Mouse (Mus musculus) T-helper 2 cell (primary cell): ENCODE data around the gene Dnmt1.

Experiments
- in situ Hi-C: fragments of 300-600 bp; cut with MboI, MseI; formaldehyde crosslinking; loops from one replicate; pipeline ENCODE4 v1.15.1; 2025; ENCODE audit warnings: high pct_unique_total_duplicates

Dnmt1 gene

GRCm38 (mm10) chr9:20886563-20886962, 73.1 kb downstream of the Dnmt1 start:
- in situ Hi-C loops: no loop called here

- in situ Hi-C loops: loop anchor here (10.0 kb wide), 1 partner anchor 64 kb away; the partner anchor contains the start of genes Col5a3 and Rdh8
Observed at GRCm38 (mm10) chr9:20879097-20879792, 80.4 kb downstream of the Dnmt1 start, which contains the start of gene Angptl6. Gene Angptl6, minus strand, starts transcription at chr9:20879727.

GRCm38 (mm10) chr9:20878710-20879065, 81.0 kb downstream of the Dnmt1 start:
- in situ Hi-C loops: loop anchor here (10.0 kb wide), 1 partner anchor 64 kb away; the partner anchor contains the start of genes Col5a3 and Rdh8

- in situ Hi-C loops: loop anchor here (10.0 kb wide), 1 partner anchor 63 kb away; the partner anchor contains the start of genes Col5a3 and Rdh8
Observed at GRCm38 (mm10) chr9:20878041-20878709, 81.5 kb downstream of the Dnmt1 start.

- in situ Hi-C loops: loop anchor here (10.0 kb wide), 1 partner anchor 63 kb away; the partner anchor contains the start of genes Col5a3 and Rdh8
Observed at GRCm38 (mm10) chr9:20877118-20878040, 82.3 kb downstream of the Dnmt1 start.

GRCm38 (mm10) chr9:20876318-20877117, 83.2 kb downstream of the Dnmt1 start:
- in situ Hi-C loops: loop anchor here (10.0 kb wide), 1 partner anchor 62 kb away; the partner anchor contains the start of genes Col5a3 and Rdh8

GRCm38 (mm10) chr9:20875021-20875790, 84.5 kb downstream of the Dnmt1 start:
- in situ Hi-C loops: loop anchor here (10.0 kb wide), 1 partner anchor 60 kb away; the partner anchor contains the start of genes Col5a3 and Rdh8

- in situ Hi-C loops: loop anchor here (10.0 kb wide), 1 partner anchor 59 kb away; the partner anchor contains the start of genes Col5a3 and Rdh8
Observed at GRCm38 (mm10) chr9:20873521-20873920, 86.2 kb downstream of the Dnmt1 start.

GRCm38 (mm10) chr9:20872991-20873390, 86.7 kb downstream of the Dnmt1 start:
- in situ Hi-C loops: loop anchor here (10.0 kb wide), 1 partner anchor 58 kb away; the partner anchor contains the start of genes Col5a3 and Rdh8

- in situ Hi-C loops: loop anchor here (10.0 kb wide), 1 partner anchor 56 kb away; the partner anchor contains the start of genes Col5a3 and Rdh8
Observed at GRCm38 (mm10) chr9:20870211-20871173, 89.2 kb downstream of the Dnmt1 start.

GRCm38 (mm10) chr9:20869246-20869645, 90.4 kb downstream of the Dnmt1 start:
- in situ Hi-C loops: no loop called here

GRCm38 (mm10) chr9:20868448-20869001, 91.2 kb downstream of the Dnmt1 start, which contains the start of gene A230050P20Rik:
Gene A230050P20Rik, plus strand, starts transcription at chr9:20868642.
- in situ Hi-C loops: no loop called here

- in situ Hi-C loops: no loop called here
Observed at GRCm38 (mm10) chr9:20866879-20867278, 92.8 kb downstream of the Dnmt1 start.

- in situ Hi-C loops: no loop called here
Observed at GRCm38 (mm10) chr9:20862225-20862624, 97.5 kb downstream of the Dnmt1 start.

- in situ Hi-C loops: no loop called here
Observed at GRCm38 (mm10) chr9:20861821-20862220, 97.9 kb downstream of the Dnmt1 start.

- in situ Hi-C loops: no loop called here
Observed at GRCm38 (mm10) chr9:20859926-20860325, 99.8 kb downstream of the Dnmt1 start.
